In genomic region chr2:76673472-76674081, GRCm38 (mm10) we compare ENCODE assay signal across 8 mouse cellular contexts. TPM values are rescaled to one million over a fixed set of nuclear protein-coding genes. Genes with fewer than 3 reads are reported as not detected.
A peak's percentile ranks its signal among the peaks of the same experiment; 100 is the strongest.
DNase-seq lines count a peak whose midpoint lies in the region; ATAC-seq and TF ChIP-seq lines count a peak whose summit lies in the region.

No protein-coding gene starts in this region.

- H3K9me3 ChIP-seq in MEL (replicated peaks; ENCODE audit: insufficient read depth, low read length): no peaks in the 10 kb centered on the region
- no peaks in the 10 kb centered on the region for H3K9me3 ChIP-seq in heart, embryonic 10.5 days

- peak; percentile 48 for ATAC-seq in common myeloid progenitor, adult 5-6 weeks (replicated peaks; ENCODE audit: low read depth, poor library complexity, severe bottlenecking)

- WGBS in heart, embryonic 10.5 days: 30% methylated on average over 7 of the region's 7 CpGs
- 31% methylated on average over 7 of the region's 7 CpGs for WGBS in small intestine, adult 2 months

- TF ChIP-seq RAD21 in MEL (IDR thresholded peaks at IDR 0.05; ENCODE audit: low read depth, low read length): peak; percentile 13

- H3K4me1 ChIP-seq in MEL (ENCODE audit: control insufficient read depth in 1 of 2, insufficient read depth in 2 of 2, low read length in 2 of 2): peaks cover 4 to 16% of the 10 kb centered on the region in 2 experiments; a peak in 3 of 4 replicates
- H3K4me1 ChIP-seq in heart, embryonic 10.5 days: peaks cover 27% of the 10 kb centered on the region
- H3K4me1 ChIP-seq in small intestine, adult 2 months (ENCODE audit: control insufficient read depth, insufficient read depth, insufficient read length, low read length): peaks cover 14% of the 10 kb centered on the region; the same call in 1 of the 2 replicates

- H3K27me3 ChIP-seq in MEL (ENCODE audit: control insufficient read depth in 1 of 2, insufficient read depth in 2 of 2, low read length in 2 of 2): no peaks in the 10 kb centered on the region
- no peaks in the 10 kb centered on the region for H3K27me3 ChIP-seq in heart, embryonic 10.5 days (ENCODE audit: insufficient read depth, poor library complexity, severe bottlenecking)
- H3K27me3 ChIP-seq in small intestine, adult 2 months (ENCODE audit: control insufficient read depth, insufficient read depth, low read length): no peaks in the 10 kb centered on the region

- peak overlapping the region; percentile 79 for H3K9ac ChIP-seq in MEL (ENCODE audit: control insufficient read depth, low read depth, low read length, poor library complexity, severe bottlenecking)

- no peak; a peak in 1 of 4 replicates for TF ChIP-seq EP300 in MEL (IDR thresholded peaks at IDR 0.05; ENCODE audit: low read depth in 1 of 2, low read length in 2 of 2)

- H3K4me3 ChIP-seq in MEL (ENCODE audit: control insufficient read depth in 1 of 2, insufficient read depth in 1 of 2, low read depth in 2 of 2, low read length in 2 of 2): peak overlapping the region; percentile 68 to 94
- peak overlapping the region; percentile 63 for H3K4me3 ChIP-seq in heart, embryonic 10.5 days
- no peak overlapping the region for H3K4me3 ChIP-seq in small intestine, adult 2 months (ENCODE audit: low read depth, low read length)

- no peak for TF ChIP-seq POLR2A in MEL (IDR thresholded peaks at IDR 0.05; ENCODE audit: control insufficient read depth in 1 of 2, insufficient read depth in 1 of 2, low read depth in 1 of 2, low read length in 2 of 2, poor library complexity in 1 of 2)
- TF ChIP-seq POLR2A in small intestine, adult 2 months (IDR thresholded peaks at IDR 0.05; ENCODE audit: low read depth, low read length): no peak

- peak; percentile 86 for DNase-seq in 416B (ENCODE audit: low read depth)
- DNase-seq in MEL (ENCODE audit: low read depth, low spot score): peak; percentile 87
- no peak for DNase-seq in heart, embryonic 10.5 days (ENCODE audit: low spot score)
- DNase-seq in kidney, adult 9 months: peak; percentile 79
- peak; percentile 80 for DNase-seq in lung, postnatal 10 days
- DNase-seq in right cerebral cortex, adult 18-20 months: no peak

- H3K36me3 ChIP-seq in MEL (ENCODE audit: control insufficient read depth in 1 of 2, insufficient read depth in 2 of 2, low read length in 2 of 2): peaks cover 0 to 29% of the 10 kb centered on the region in 2 experiments; a peak in 3 of 4 replicates
- peaks cover under 1% of the 10 kb centered on the region; the same call in 1 of the 2 replicates for H3K36me3 ChIP-seq in heart, embryonic 10.5 days
- peaks cover 4% of the 10 kb centered on the region; the same call in 1 of the 2 replicates for H3K36me3 ChIP-seq in small intestine, adult 2 months (ENCODE audit: control insufficient read depth, insufficient read depth, low read length)

- peak overlapping the region; percentile 86 for H3K27ac ChIP-seq in MEL (ENCODE audit: control insufficient read depth, low read depth, low read length)
- H3K27ac ChIP-seq in heart, embryonic 10.5 days: peak overlapping the region; percentile 88
- peak overlapping the region; percentile 35; the same call in 1 of the 2 replicates for H3K27ac ChIP-seq in small intestine, adult 2 months (ENCODE audit: insufficient read depth, low read depth, low read length)

- H3K79me2 ChIP-seq in MEL (ENCODE audit: control insufficient read depth, insufficient read depth, low read length, poor library complexity): peaks cover 33% of the 10 kb centered on the region

- TF ChIP-seq CTCF in MEL (IDR thresholded peaks at IDR 0.05 in 2 of 3, conservative IDR thresholded peaks at IDR 0.05 in 1 of 3; ENCODE audit: control insufficient read depth in 1 of 3, insufficient read depth in 1 of 3, low read depth in 2 of 3, low read length in 3 of 3, poor library complexity in 1 of 3, severe bottlenecking in 1 of 3): peak; percentile 21 to 56 (median 32); a peak in 5 of 6 replicates
- TF ChIP-seq CTCF in small intestine, adult 2 months (IDR thresholded peaks at IDR 0.05; ENCODE audit: extremely low read depth, insufficient read length, insufficient replicate concordance, low read depth, low read length): peak; percentile 28; the same call in 1 of the 2 replicates

TF ChIP-seq in MEL, 35 proteins besides CTCF, POLR2A, EP300 and RAD21 (continues in another document):
- TF ChIP-seq ZC3H11A (IDR thresholded peaks at IDR 0.05; ENCODE audit: low read depth, low read length) (no peak), POLR2AphosphoS5 (IDR thresholded peaks at IDR 0.05; ENCODE audit: borderline replicate concordance, low read depth, low read length) (no peak), TCF12 (IDR thresholded peaks at IDR 0.05; ENCODE audit: low read depth, low read length) (no peak), NRF1 (IDR thresholded peaks at IDR 0.05; ENCODE audit: insufficient read depth, low read depth, low read length, poor library complexity, severe bottlenecking) (no peak), ZNF384 (IDR thresholded peaks at IDR 0.05; ENCODE audit: low read depth, low read length) (peak; percentile 99), MAX (IDR thresholded peaks at IDR 0.05; ENCODE audit: low read length) (no peak), ZKSCAN1 (IDR thresholded peaks at IDR 0.05; ENCODE audit: low read depth, low read length) (no peak; the same call in 1 of the 2 replicates), USF2 (IDR thresholded peaks at IDR 0.05; ENCODE audit: borderline replicate concordance in 1 of 2, insufficient read depth in 1 of 2, low read depth in 1 of 2, low read length in 2 of 2) (no peak), KAT2A (conservative IDR thresholded peaks at IDR 0.05; ENCODE audit: low read depth, low read length) (no peak), MYC (IDR thresholded peaks at IDR 0.05; ENCODE audit: low read depth, low read length) (peak; percentile 30; the same call in 1 of the 2 replicates), GABPA (IDR thresholded peaks at IDR 0.05; ENCODE audit: low read depth, low read length) (no peak), GATA1 (IDR thresholded peaks at IDR 0.05; ENCODE audit: low read depth, low read length) (no peak), ELF1 (IDR thresholded peaks at IDR 0.05; ENCODE audit: low read depth, low read length) (0 out of 2 replicates have a peak, but pooled peaks have one; percentile 8), SMC3 (IDR thresholded peaks at IDR 0.05; ENCODE audit: low read depth, low read length) (0 out of 2 replicates have a peak, but pooled peaks have one; percentile 19), MYB (IDR thresholded peaks at IDR 0.05; ENCODE audit: low read depth, low read length) (0 out of 2 replicates have a peak, but pooled peaks have one; percentile 30), MAFK (IDR thresholded peaks at IDR 0.05; ENCODE audit: borderline replicate concordance, low read depth, low read length) (no peak), POLR2AphosphoS2 (IDR thresholded peaks at IDR 0.05; ENCODE audit: low read length) (no peak), MAZ (IDR thresholded peaks at IDR 0.05; ENCODE audit: low read depth, low read length) (no peak), CHD2 (IDR thresholded peaks at IDR 0.05; ENCODE audit: low read length) (no peak), CHD1 (IDR thresholded peaks at IDR 0.05; ENCODE audit: low read depth, low read length) (no peak; the same call in 1 of the 2 replicates), E2F4 (IDR thresholded peaks at IDR 0.05; ENCODE audit: borderline replicate concordance, low read depth, low read length) (no peak), RCOR1 (IDR thresholded peaks at IDR 0.05; ENCODE audit: low read depth, low read length) (no peak), NELFE (IDR thresholded peaks at IDR 0.05; ENCODE audit: low read depth, low read length) (no peak), ETS1 (IDR thresholded peaks at IDR 0.05; ENCODE audit: low read depth, low read length) (0 out of 2 replicates have a peak, but pooled peaks have one; percentile 2), ZMIZ1 (IDR thresholded peaks at IDR 0.05; ENCODE audit: low read depth, low read length) (no peak), MXI1 (IDR thresholded peaks at IDR 0.05; ENCODE audit: low read depth, low read length) (no peak; the same call in 1 of the 2 replicates), TAL1 (IDR thresholded peaks at IDR 0.05; ENCODE audit: low read length) (no peak), UBTF (IDR thresholded peaks at IDR 0.05; ENCODE audit: borderline replicate concordance, insufficient read depth, low read depth, low read length) (no peak)

RNA-seq across cellular contexts. Expression of gene Fkbp7, which starts 0.7 kb away (rescaled TPM):
- 0.98 and 1.8 TPM in 2 replicates for total RNA-seq in MEL (2012; rRNA removed)
- 1 to 10 TPM in 1 of 2 experiments, not detected in 1; 1.1 TPM for polyA plus RNA-seq in MEL (2012; ENCODE audit: insufficient read depth in 1 of 2, insufficient read length in 2 of 2, low read depth in 1 of 2, low replicate concordance in 2 of 2, missing spikeins in 1 of 2)
- total RNA-seq in common myeloid progenitor, adult 5-6 weeks (2017): 14.4 and 20.9 TPM in 2 replicates
- 33.4 and 41.7 TPM in 2 replicates for polyA plus RNA-seq in heart, embryonic 10.5 days (2016; fragmentation: Nextera tagmentation; extraction: Ambion mirVana)
- polyA plus RNA-seq in small intestine, adult 2 months (2012; rRNA removed): 0.14 TPM in 1 of 2 replicates, not detected in the other

RNA-seq across cellular contexts. Expression of gene Plekha3, which starts 1.5 kb away (rescaled TPM):
- 15.1 and 20.5 TPM in 2 replicates for total RNA-seq in MEL (2012; rRNA removed)
- 10 to 100 TPM in 1 of 2 experiments, not detected in 1; 23.4 TPM for polyA plus RNA-seq in MEL (2012; ENCODE audit: insufficient read depth in 1 of 2, insufficient read length in 2 of 2, low read depth in 1 of 2, low replicate concordance in 2 of 2, missing spikeins in 1 of 2)
- 16.2 and 25.4 TPM in 2 replicates for total RNA-seq in common myeloid progenitor, adult 5-6 weeks (2017)
- polyA plus RNA-seq in heart, embryonic 10.5 days (2016; fragmentation: Nextera tagmentation; extraction: Ambion mirVana): 8.9 and 11.7 TPM in 2 replicates
- polyA plus RNA-seq in small intestine, adult 2 months (2012; rRNA removed): 3.9 and 9.2 TPM in 2 replicates

RNA-seq across cellular contexts. Expression of gene Pjvk, which starts 25.3 kb away (rescaled TPM):
- total RNA-seq in MEL (2012; rRNA removed): not detected in 2 replicates
- under 1 TPM in 1 of 2 experiments, not detected in 1; 0.07 TPM for polyA plus RNA-seq in MEL (2012; ENCODE audit: insufficient read depth in 1 of 2, insufficient read length in 2 of 2, low read depth in 1 of 2, low replicate concordance in 2 of 2, missing spikeins in 1 of 2)
- total RNA-seq in common myeloid progenitor, adult 5-6 weeks (2017): not detected in 2 replicates
- polyA plus RNA-seq in heart, embryonic 10.5 days (2016; fragmentation: Nextera tagmentation; extraction: Ambion mirVana): 0.11 and 0.25 TPM in 2 replicates
- polyA plus RNA-seq in small intestine, adult 2 months (2012; rRNA removed): not detected in 2 replicates

RNA-seq across cellular contexts. Expression of gene Prkra, which starts 25.8 kb away (rescaled TPM):
- 15.7 and 18.8 TPM in 2 replicates for total RNA-seq in MEL (2012; rRNA removed)
- 10 to 100 TPM in 1 of 2 experiments, not detected in 1; 21.5 TPM for polyA plus RNA-seq in MEL (2012; ENCODE audit: insufficient read depth in 1 of 2, insufficient read length in 2 of 2, low read depth in 1 of 2, low replicate concordance in 2 of 2, missing spikeins in 1 of 2)
- 21.0 and 22.5 TPM in 2 replicates for total RNA-seq in common myeloid progenitor, adult 5-6 weeks (2017)
- 37.4 and 49.9 TPM in 2 replicates for polyA plus RNA-seq in heart, embryonic 10.5 days (2016; fragmentation: Nextera tagmentation; extraction: Ambion mirVana)
- polyA plus RNA-seq in small intestine, adult 2 months (2012; rRNA removed): 7.9 and 15.5 TPM in 2 replicates

Comparison
In these comparisons a context has a peak if more than half of its experiments do, and no peak if none do; other contexts are left out.
1. DNase-seq: peak in 416B (single experiment), MEL (single experiment), kidney, adult 9 months (single experiment) and lung, postnatal 10 days (single experiment); none in heart, embryonic 10.5 days (single experiment) and right cerebral cortex, adult 18-20 months (single experiment).
2. H3K27ac ChIP-seq: peak in every context shown above with its lines; median percentile 88 in heart, embryonic 10.5 days; 86 in MEL; 35 in small intestine, adult 2 months.
3. RNA of gene Fkbp7, which starts 0.7 kb away (polyA plus RNA-seq): 33.4 to 41.7 TPM in heart, embryonic 10.5 days; 1.1 TPM in MEL and 0.14 TPM in small intestine, adult 2 months; every median in the first group is over 10 times any median in the second.